Mouse (Mus musculus): ENCODE measurements around the gene Zhx3.

DNA sequence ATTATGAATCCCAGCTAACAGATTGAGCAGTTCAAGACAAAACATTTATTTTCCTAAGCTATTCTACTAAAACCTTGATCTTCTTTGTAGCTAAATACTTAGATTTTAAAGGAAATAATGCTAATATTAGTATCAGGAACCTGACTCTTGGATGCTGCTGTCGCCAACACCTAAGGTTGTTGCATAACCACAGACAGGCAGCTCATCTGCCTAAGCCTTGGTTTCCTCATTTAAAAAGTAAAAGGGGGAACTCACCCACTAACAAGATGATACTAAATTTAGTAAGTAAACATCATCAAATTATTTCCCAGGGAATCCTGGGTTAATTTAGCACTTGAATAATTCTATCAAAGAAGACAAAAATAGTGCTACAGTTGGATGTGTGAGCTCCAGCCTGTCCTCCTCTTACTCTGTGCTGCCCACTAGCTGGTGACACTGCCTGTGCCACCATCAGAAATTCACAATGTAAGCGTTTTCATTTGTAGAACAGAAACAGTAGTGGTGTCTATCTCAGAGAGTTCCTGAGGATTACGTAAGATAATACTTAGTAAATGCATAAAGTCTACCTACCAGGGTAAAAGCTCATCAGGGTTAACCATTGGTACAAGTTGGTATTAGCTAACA, 23.1 kb downstream of the Zhx3 start:
- TF ChIP-seq CTCF (IDR thresholded peaks at IDR 0.05; ENCODE audit: borderline replicate concordance, control insufficient read depth, extremely low read depth, insufficient read depth, low read length, poor library complexity) (no peak), POLR2A (IDR thresholded peaks at IDR 0.05; ENCODE audit: control insufficient read depth, extremely low read depth, insufficient read depth, low read length, poor library complexity) (no peak)

Data from thymus, adult 2 months (tissue).